Mouse (Mus musculus) erythroblast, embryonic 14.5 days (primary cell): Measurements from ENCODE around the gene Pkn1.

ENCODE experiments used
- GATA1 ChIP-seq: IDR thresholded peaks from 2 replicates; pipeline ENCODE4 v1.6.1; 2012; ENCODE audit warnings: low read length, inconsistent platforms, mixed read lengths
- TAL1 ChIP-seq: IDR thresholded peaks from 3 replicates; pipeline ENCODE4 v1.6.1; 2012; ENCODE audit warnings: low read length, inconsistent platforms, mixed read lengths

GRCm38 (mm10) chr8:83660995-83661680 lies 37.8 kb downstream of the Pkn1 start:
- TF ChIP-seq GATA1, result no peak
- TF ChIP-seq TAL1, result no peak
